Mouse (Mus musculus) heart, embryonic 14.5 days (tissue): ENCODE results near the gene Arhgap24. TPM values are rescaled to one million over a fixed set of nuclear protein-coding genes. Genes with fewer than 3 reads are reported as not detected.
A peak's percentile ranks its signal among the peaks of the same experiment; 100 is the strongest.

Experiments
- ATAC-seq: fragments of 200-750 bp; cut with Nextera tagmentation; 2 replicates; pipeline ENCODE4 v1.8.0; 2017; ENCODE audit warnings: low read depth, moderate TSS enrichment; ENCODE audit not compliant: insufficient number of reproducible peaks, insufficient read depth, low FRiP score
- H3K27ac ChIP-seq, 2 experiments: fragments of 200-500 bp in 1 of 2; fragments of 300-500 bp in 1 of 2; sonication (generic) in 1 of 2; replicated peaks in 1 of 2; 2 replicates each; pipeline ENCODE4 v1.5.1; 2012 to 2014; ENCODE audit warnings: low read depth in 2 of 2, low read length in 2 of 2, control low read depth in 1 of 2, mild to moderate bottlenecking in 1 of 2, mixed read lengths in 1 of 2; ENCODE audit not compliant: control insufficient read depth in 1 of 2, insufficient read depth in 1 of 2
- H3K27me3 ChIP-seq: fragments of 300-500 bp; sonication (generic); 2 replicates; pipeline ENCODE4 v1.6.1; 2014; ENCODE audit warnings: mild to moderate bottlenecking, low read length, control low read depth; ENCODE audit not compliant: control insufficient read depth, insufficient read depth
- H3K36me3 ChIP-seq: fragments of 300-500 bp; sonication (generic); 2 replicates; pipeline ENCODE4 v1.6.1; 2014; ENCODE audit warnings: mild to moderate bottlenecking, control low read depth, low read length, mixed read lengths; ENCODE audit not compliant: control insufficient read depth, insufficient read depth
- H3K4me1 ChIP-seq, 2 experiments: fragments of 200-500 bp in 1 of 2; fragments of 300-500 bp in 1 of 2; sonication (generic) in 1 of 2; 2 replicates each; pipeline ENCODE4 v1.6.1; 2012 to 2014; ENCODE audit warnings: low read length in 2 of 2, control low read depth in 1 of 2, mixed read lengths in 1 of 2; ENCODE audit not compliant: control insufficient read depth in 2 of 2, insufficient read depth in 2 of 2
- H3K4me2 ChIP-seq: fragments of 300-500 bp; sonication (generic); 2 replicates; pipeline ENCODE4 v1.6.1; 2014; ENCODE audit warnings: mild to moderate bottlenecking, low read length
- H3K4me3 ChIP-seq, 2 experiments: fragments of 200-500 bp in 1 of 2; fragments of 300-500 bp in 1 of 2; sonication (generic) in 1 of 2; 2 replicates each; pipeline ENCODE4 v1.5.1; 2012 to 2014; ENCODE audit warnings: low read length in 2 of 2, mild to moderate bottlenecking in 2 of 2, control low read depth in 1 of 2, low read depth in 1 of 2, moderate library complexity in 1 of 2; ENCODE audit not compliant: control insufficient read depth in 1 of 2, insufficient read depth in 1 of 2
- H3K9ac ChIP-seq: fragments of 300-500 bp; sonication (generic); 2 replicates; pipeline ENCODE4 v1.6.1; 2014; ENCODE audit warnings: mild to moderate bottlenecking, low read length
- H3K9me3 ChIP-seq: fragments of 300-500 bp; sonication (generic); 2 replicates; pipeline ENCODE4 v1.6.1; 2016; ENCODE audit warnings: low read length, control low read depth; ENCODE audit not compliant: control insufficient read depth
- WGBS: fragments of 180-500 bp; shearing (Covaris S2); extraction: QIAGEN DNeasy Blood & Tissue Kit; methylation state at CpG from one replicate; pipeline ENCODE4 v1.1.7; 2014; 5-methylcytosine and 5-hydroxymethylcytosine counted together
- polyA plus RNA-seq: library from polyadenylated mRNA; unstranded; fragments of >200 nt; fragmentation: Nextera tagmentation; extraction: Ambion mirVana; gene quantifications from 2 replicates; pipeline ENCODE4 v1.2.1, GENCODE M21; 2014

Gene Arhgap24
- polyA plus RNA-seq, 1 experiment from 2014 or later: 14.7 TPM

DNA sequence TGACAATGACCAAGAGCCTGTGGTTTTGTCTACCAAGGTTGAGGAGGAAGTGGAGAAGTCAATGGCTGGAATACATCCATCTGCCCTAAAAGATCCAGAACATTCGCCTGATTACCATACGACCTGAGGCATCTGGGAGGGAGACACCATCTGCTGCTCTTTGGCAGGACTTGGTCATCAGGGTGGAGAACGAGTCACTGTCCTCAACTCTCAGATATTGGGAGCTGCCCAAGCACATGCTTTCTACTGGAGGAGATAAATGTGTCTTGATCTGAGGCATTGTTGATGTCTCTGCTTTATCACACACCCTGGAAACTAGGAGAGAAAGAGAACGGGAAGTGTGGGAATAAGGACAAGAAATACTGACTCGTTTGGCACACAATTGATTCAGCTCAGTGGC is 206.5 kb downstream of the Arhgap24 start:
- 57% methylated on average over 5 of the region's 5 CpGs for WGBS
- H3K4me2 ChIP-seq: no peak overlapping the region
- no peaks in the 10 kb centered on the region for H3K36me3 ChIP-seq
- no peaks in the 10 kb centered on the region for H3K4me1 ChIP-seq
- no peaks in the 10 kb centered on the region for H3K27me3 ChIP-seq
- H3K9ac ChIP-seq: no peak overlapping the region
- no peaks in the 10 kb centered on the region for H3K9me3 ChIP-seq
- no peak overlapping the region for H3K4me3 ChIP-seq
- no peak overlapping the region for H3K27ac ChIP-seq
- no peak for ATAC-seq

DNA sequence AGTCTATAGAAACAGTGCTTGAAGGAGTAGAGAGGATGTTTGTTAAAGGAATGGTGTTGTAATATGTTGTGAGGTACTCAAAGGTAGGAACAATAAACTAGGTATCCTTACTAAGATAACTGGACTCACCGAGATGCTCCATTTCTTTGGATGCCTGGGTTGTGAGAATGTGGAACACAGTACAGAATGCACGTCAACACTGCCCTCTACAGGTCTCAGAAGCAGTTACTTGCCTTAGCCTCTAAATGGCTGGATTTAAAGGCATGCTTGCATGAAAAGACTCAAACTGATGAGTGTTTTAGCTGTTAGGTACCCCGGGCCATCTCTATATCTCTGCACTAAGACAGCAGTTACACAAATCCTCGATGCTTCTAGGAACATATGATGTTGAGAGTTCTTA is 211.3 kb downstream of the Arhgap24 start:
- H3K36me3 ChIP-seq: no peaks in the 10 kb centered on the region
- H3K27me3 ChIP-seq: no peaks in the 10 kb centered on the region
- H3K9ac ChIP-seq: no peak overlapping the region
- H3K4me1 ChIP-seq: no peaks in the 10 kb centered on the region
- no peak overlapping the region for H3K4me3 ChIP-seq
- 7% methylated on average over 4 of the region's 4 CpGs for WGBS
- no peak overlapping the region for H3K4me2 ChIP-seq
- H3K27ac ChIP-seq: no peak overlapping the region
- H3K9me3 ChIP-seq: no peaks in the 10 kb centered on the region
- 0 out of 2 replicates have a peak, but pooled peaks have one; percentile 17 for ATAC-seq

DNA sequence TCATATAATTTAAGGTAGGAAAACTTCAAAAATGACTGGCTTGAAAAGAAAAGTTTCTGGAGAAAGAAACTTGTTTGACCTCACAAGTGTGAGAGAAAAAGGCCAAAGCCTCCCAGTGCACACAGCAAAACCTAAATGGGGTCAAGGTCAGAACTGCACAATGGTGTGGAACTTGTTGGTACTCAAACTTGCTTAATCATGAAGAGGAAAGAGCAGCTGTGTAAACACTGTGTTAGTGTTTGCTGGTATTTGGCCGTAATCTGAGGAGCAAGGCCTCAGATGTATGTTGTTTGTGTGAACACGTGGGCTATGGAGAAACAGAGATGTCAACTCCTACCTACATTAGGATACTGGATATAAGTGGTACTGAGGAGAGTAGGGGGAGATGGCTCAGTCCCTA is 212.0 kb downstream of the Arhgap24 start:
- Histone ChIP-seq H3K9ac (no peak overlapping the region), H3K27ac (no peak overlapping the region), H3K4me2 (no peak overlapping the region), H3K27me3 (no peaks in the 10 kb centered on the region), H3K4me1 (no peaks in the 10 kb centered on the region), H3K36me3 (no peaks in the 10 kb centered on the region), H3K9me3 (no peaks in the 10 kb centered on the region), H3K4me3 (no peak overlapping the region)
- 73% methylated on average over 2 of the region's 2 CpGs for WGBS
- no peak for ATAC-seq

DNA sequence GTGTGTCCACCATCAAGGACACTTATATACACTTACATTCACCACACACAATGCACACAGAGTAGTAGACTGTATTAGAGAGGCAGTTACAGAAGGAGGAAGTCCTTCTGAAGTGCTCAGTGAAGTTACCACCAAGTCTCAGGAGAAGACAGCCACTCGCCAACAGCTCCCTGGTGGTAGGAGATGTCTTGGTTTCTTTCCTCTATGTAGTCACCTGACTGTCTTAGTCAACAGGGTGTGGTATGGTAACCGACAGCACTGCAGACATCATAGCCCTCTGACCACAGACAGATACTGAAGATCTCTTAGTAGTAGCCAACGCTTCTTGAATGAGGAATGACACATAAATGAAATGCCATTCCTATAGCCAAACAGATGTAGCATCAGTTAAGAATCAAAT is 212.7 kb downstream of the Arhgap24 start:
- H3K36me3 ChIP-seq: no peaks in the 10 kb centered on the region
- H3K4me3 ChIP-seq: no peak overlapping the region
- no peak overlapping the region for H3K9ac ChIP-seq
- no peaks in the 10 kb centered on the region for H3K27me3 ChIP-seq
- H3K4me2 ChIP-seq: no peak overlapping the region
- H3K9me3 ChIP-seq: no peaks in the 10 kb centered on the region
- no peak overlapping the region for H3K27ac ChIP-seq
- no peak for ATAC-seq
- WGBS: 82% methylated on average over 3 of the region's 3 CpGs
- 0 out of 4 replicates have a peak, but pooled peaks cover 0 to 3% of the 10 kb centered on the region in 2 experiments for H3K4me1 ChIP-seq

DNA sequence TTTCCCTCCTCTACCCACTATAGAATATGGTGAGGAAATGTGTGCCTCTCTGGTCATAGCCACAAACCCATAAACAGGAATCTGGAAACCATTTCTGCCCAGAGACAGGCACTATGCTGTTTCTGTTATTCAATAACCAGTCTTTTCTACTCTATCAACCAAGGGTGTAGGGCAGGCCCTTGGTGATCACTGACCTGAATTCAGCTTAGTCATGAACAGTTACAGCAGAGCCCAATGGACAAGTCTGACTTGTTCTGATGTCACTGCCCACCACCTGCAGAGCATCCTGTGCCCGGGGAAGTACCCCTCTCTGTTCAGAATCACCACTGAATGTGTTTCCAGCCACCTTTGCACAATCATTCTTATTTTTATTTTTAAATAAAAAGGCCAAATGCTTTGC is 216.6 kb downstream of the Arhgap24 start:
- Histone ChIP-seq H3K27me3 (no peaks in the 10 kb centered on the region), H3K4me3 (no peak overlapping the region), H3K9me3 (no peaks in the 10 kb centered on the region), H3K36me3 (no peaks in the 10 kb centered on the region), H3K4me2 (no peak overlapping the region), H3K27ac (no peak overlapping the region), H3K4me1 (0 out of 4 replicates have a peak, but pooled peaks cover 0 to 3% of the 10 kb centered on the region in 2 experiments), H3K9ac (no peak overlapping the region)
- no peak for ATAC-seq
- WGBS: 71% methylated on average over 1 of the region's 1 CpGs

DNA sequence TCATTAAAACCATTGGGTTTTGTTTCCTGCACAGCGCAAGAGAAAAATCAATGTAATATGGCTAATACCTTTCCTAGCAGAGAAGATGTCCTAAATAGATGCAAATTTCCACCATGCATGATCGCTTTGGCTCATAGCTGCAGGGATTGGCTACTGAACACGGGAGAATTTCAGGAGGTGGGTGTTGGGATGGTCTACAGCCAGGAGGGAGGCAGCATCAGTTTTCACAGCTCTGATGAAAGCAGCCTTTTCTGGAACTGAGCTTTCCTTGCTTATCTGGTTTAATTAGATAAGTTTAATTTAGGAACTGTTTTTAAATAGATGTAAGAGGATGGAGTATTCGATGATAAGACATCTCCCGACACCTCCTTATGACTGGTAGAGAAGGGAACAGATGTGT is 217.2 kb downstream of the Arhgap24 start:
- H3K9ac ChIP-seq: no peak overlapping the region
- no peaks in the 10 kb centered on the region for H3K27me3 ChIP-seq
- H3K4me1 ChIP-seq: 0 out of 4 replicates have a peak, but pooled peaks cover 0 to 3% of the 10 kb centered on the region in 2 experiments
- H3K4me2 ChIP-seq: no peak overlapping the region
- no peaks in the 10 kb centered on the region for H3K9me3 ChIP-seq
- H3K36me3 ChIP-seq: no peaks in the 10 kb centered on the region
- H3K27ac ChIP-seq: no peak overlapping the region
- 55% methylated on average over 5 of the region's 5 CpGs for WGBS
- H3K4me3 ChIP-seq: no peak overlapping the region
- no peak for ATAC-seq

DNA sequence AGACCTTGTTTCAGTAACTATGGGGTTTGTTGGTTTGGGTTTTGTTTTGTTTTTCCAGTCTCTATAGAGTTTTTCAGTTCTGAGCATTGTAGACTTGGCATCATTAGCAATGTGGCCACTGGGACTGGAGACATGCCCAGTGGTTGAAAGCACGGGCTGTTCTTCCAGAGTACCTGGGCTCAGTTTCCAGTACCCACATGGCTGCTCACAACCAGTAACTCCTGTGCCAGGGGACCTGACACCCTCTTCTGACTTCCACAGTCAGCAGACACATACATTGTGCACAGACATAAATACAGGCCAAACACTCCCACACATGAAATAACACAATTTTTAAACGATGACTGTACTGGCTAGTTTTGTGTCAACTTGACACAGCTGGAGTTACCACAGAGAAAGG is 217.7 kb downstream of the Arhgap24 start:
- no peaks in the 10 kb centered on the region for H3K36me3 ChIP-seq
- no peak overlapping the region for H3K9ac ChIP-seq
- H3K4me3 ChIP-seq: no peak overlapping the region
- no peak overlapping the region for H3K27ac ChIP-seq
- H3K4me2 ChIP-seq: no peak overlapping the region
- no peaks in the 10 kb centered on the region for H3K9me3 ChIP-seq
- H3K4me1 ChIP-seq: 0 out of 4 replicates have a peak, but pooled peaks cover 0 to 3% of the 10 kb centered on the region in 2 experiments
- no peak for ATAC-seq
- 76% methylated on average over 2 of the region's 2 CpGs for WGBS
- no peaks in the 10 kb centered on the region for H3K27me3 ChIP-seq

DNA sequence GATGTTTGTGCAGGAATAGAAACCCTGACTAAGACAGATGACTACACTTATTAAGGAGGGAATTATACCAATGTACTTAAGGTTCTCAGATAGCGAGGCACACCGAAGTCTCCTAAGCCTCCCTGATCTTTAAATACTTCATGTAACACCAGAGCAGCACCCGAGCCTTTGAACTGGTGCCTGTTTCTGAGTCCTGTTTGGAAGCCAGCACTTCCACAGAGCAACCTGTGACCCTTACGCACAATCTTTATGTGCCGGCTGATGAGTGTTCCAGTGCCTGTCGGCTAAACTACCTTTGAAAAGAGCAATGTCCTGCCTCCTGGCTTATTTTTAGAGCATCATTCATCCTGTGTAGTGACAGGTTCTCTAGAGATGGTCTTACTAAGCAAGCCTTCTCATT is 221.4 kb downstream of the Arhgap24 start:
- no peaks in the 10 kb centered on the region for H3K36me3 ChIP-seq
- no peaks in the 10 kb centered on the region for H3K27me3 ChIP-seq
- no peak overlapping the region for H3K27ac ChIP-seq
- no peak overlapping the region for H3K4me2 ChIP-seq
- no peak for ATAC-seq
- 0 out of 4 replicates have a peak, but pooled peaks cover 0 to 3% of the 10 kb centered on the region in 2 experiments for H3K4me1 ChIP-seq
- WGBS: 65% methylated on average over 6 of the region's 6 CpGs
- no peak overlapping the region for H3K4me3 ChIP-seq
- H3K9ac ChIP-seq: no peak overlapping the region
- H3K9me3 ChIP-seq: no peaks in the 10 kb centered on the region
